Mouse (Mus musculus) forebrain, embryonic 14.5 days (tissue): ENCODE measurements around the gene Slc25a22. TPM values are rescaled to one million over a fixed set of nuclear protein-coding genes. Genes with fewer than 3 reads are reported as not detected.

Experiments
- ATAC-seq: fragments of 200-750 bp; cut with Nextera tagmentation; 2 replicates; pipeline ENCODE4 v1.8.0; 2017; ENCODE audit warnings: mild to moderate bottlenecking, moderate library complexity
- DNase-seq: peaks from one replicate; pipeline ENCODE4 v3.0.0-alpha.2; 2015; ENCODE audit warnings: low spot score
- H3K27ac ChIP-seq: fragments of 300-500 bp; sonication (generic); 2 replicates; pipeline ENCODE4 v1.5.1; 2014; ENCODE audit warnings: low read depth, mild to moderate bottlenecking, control low read depth, low read length, moderate library complexity
- H3K27me3 ChIP-seq: fragments of 300-500 bp; sonication (generic); replicated peaks from 2 replicates; pipeline ENCODE4 v1.6.1; 2014; ENCODE audit warnings: low read length, control low read depth, mixed read lengths; ENCODE audit not compliant: control insufficient read depth, insufficient read depth
- H3K36me3 ChIP-seq: fragments of 300-500 bp; sonication (generic); 2 replicates; pipeline ENCODE4 v1.6.1; 2014; ENCODE audit warnings: low read length, control low read depth; ENCODE audit not compliant: control insufficient read depth, insufficient read depth
- H3K4me1 ChIP-seq: fragments of 300-500 bp; sonication (generic); 2 replicates; pipeline ENCODE4 v1.6.1; 2014; ENCODE audit warnings: antibody characterized with exemption, low read length, control low read depth; ENCODE audit not compliant: control insufficient read depth, insufficient read depth
- H3K4me2 ChIP-seq: fragments of 300-500 bp; sonication (generic); 2 replicates; pipeline ENCODE4 v1.6.1; 2014; ENCODE audit warnings: mild to moderate bottlenecking, control low read depth, low read length
- H3K4me3 ChIP-seq: fragments of 300-500 bp; sonication (generic); 2 replicates; pipeline ENCODE4 v1.5.1; 2014; ENCODE audit warnings: low read depth, low read length, control low read depth
- H3K9ac ChIP-seq: fragments of 300-500 bp; sonication (generic); 2 replicates; pipeline ENCODE4 v1.6.1; 2014; ENCODE audit warnings: mild to moderate bottlenecking, low read length, control low read depth, moderate library complexity
- H3K9me3 ChIP-seq: fragments of 300-500 bp; sonication (generic); replicated peaks from 2 replicates; pipeline ENCODE4 v1.6.1; 2016; ENCODE audit warnings: low read length, control low read depth, mixed read lengths; ENCODE audit not compliant: control insufficient read depth
- WGBS: fragments of 180-500 bp; shearing (Covaris S2); extraction: QIAGEN DNeasy Blood & Tissue Kit; methylation state at CpG from one replicate; pipeline ENCODE4 v1.1.7; 2014; 5-methylcytosine and 5-hydroxymethylcytosine counted together
- polyA plus RNA-seq: library from polyadenylated mRNA; unstranded; fragments of >200 nt; fragmentation: Nextera tagmentation; extraction: Ambion mirVana; gene quantifications from 2 replicates; pipeline ENCODE4 v1.2.1, GENCODE M21; 2014

The Slc25a22 gene
- polyA plus RNA-seq, 1 experiment from 2014 or later = 56.0 TPM

DNA sequence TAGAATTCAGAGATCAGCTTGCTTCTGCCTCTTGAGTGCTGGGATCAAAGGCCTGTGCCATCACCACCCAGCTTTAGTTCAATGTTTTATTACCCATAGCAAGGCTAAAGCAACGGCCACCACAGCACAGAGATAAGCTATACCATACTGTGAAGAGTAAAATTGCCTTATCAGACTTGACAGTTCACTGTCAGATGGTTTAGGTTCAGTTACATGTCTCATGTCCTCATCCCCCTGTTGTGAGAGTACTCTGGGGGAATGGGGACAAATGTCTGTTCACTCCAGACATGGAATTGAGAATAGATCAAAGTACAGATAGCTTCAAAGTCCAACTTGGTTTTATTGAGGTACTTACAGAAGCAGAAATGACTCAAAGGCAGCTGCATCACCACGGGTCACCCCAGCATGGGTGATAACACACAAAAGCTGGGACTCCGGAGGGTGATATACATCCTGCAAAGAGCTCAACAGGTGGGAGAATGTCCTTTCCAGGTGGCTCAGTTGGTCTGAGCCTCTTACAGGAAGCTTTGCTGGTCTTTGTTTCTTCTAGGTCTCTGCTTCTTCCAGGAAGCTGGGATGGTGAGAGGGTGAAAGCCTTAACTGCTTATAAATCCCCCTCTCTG is 49.1 kb downstream of the Slc25a22 start:
- no peaks in the 10 kb centered on the region for H3K27me3 ChIP-seq
- no peak for ATAC-seq
- no peak overlapping the region for H3K9ac ChIP-seq
- no peak overlapping the region for H3K27ac ChIP-seq
- no peak overlapping the region for H3K4me3 ChIP-seq
- no peak for DNase-seq
- WGBS = 68% methylated on average over 3 of the region's 3 CpGs
- peaks cover 9% of the 10 kb centered on the region for H3K4me1 ChIP-seq
- H3K4me2 ChIP-seq = no peak overlapping the region
- no peaks in the 10 kb centered on the region for H3K36me3 ChIP-seq
- H3K9me3 ChIP-seq = no peaks in the 10 kb centered on the region

GRCm38 (mm10) chr7:141387807-141388486 is 49.7 kb downstream of the Slc25a22 start:
- Histone ChIP-seq H3K9ac (no peak overlapping the region), H3K4me2 (no peak overlapping the region), H3K27ac (no peak overlapping the region), H3K27me3 (no peaks in the 10 kb centered on the region), H3K4me1 (peaks cover 6% of the 10 kb centered on the region), H3K9me3 (no peaks in the 10 kb centered on the region), H3K36me3 (no peaks in the 10 kb centered on the region), H3K4me3 (no peak overlapping the region)
- DNase-seq = no peak
- WGBS = 52% methylated on average over 2 of the region's 2 CpGs
- ATAC-seq = no peak

- Histone ChIP-seq H3K27me3 (no peaks in the 10 kb centered on the region), H3K27ac (no peak overlapping the region), H3K4me1 (no peaks in the 10 kb centered on the region), H3K4me2 (no peak overlapping the region), H3K4me3 (no peak overlapping the region), H3K9me3 (no peaks in the 10 kb centered on the region), H3K36me3 (no peaks in the 10 kb centered on the region), H3K9ac (no peak overlapping the region)
- no peak for ATAC-seq
- no peak for DNase-seq
- 79% methylated on average over 4 of the region's 4 CpGs for WGBS
These were observed 56.4 kb downstream of the Slc25a22 start for GRCm38 (mm10) chr7:141381068-141381835.

Other genes with a start within 250 kb of the Slc25a22 start
- 70.2 and 96.3 TPM in 2 replicates for gene Hras, start 243.9 kb downstream of the Slc25a22 start, polyA plus RNA-seq
- 6.7 and 8.9 TPM in 2 replicates for gene Lrrc56, start 243.7 kb downstream of the Slc25a22 start, polyA plus RNA-seq
- gene Lmntd2, start 223.8 kb downstream of the Slc25a22 start, polyA plus RNA-seq = 0.94 and 0.95 TPM in 2 replicates
- gene Rassf7, start 222.0 kb downstream of the Slc25a22 start, polyA plus RNA-seq = 23.7 and 23.8 TPM in 2 replicates
- gene Phrf1, start 209.1 kb downstream of the Slc25a22 start, polyA plus RNA-seq = 64.2 and 78.8 TPM in 2 replicates
- gene Irf7, start 171.4 kb downstream of the Slc25a22 start, polyA plus RNA-seq = 0.97 and 1.0 TPM in 2 replicates
- gene Cdhr5, start 161.1 kb downstream of the Slc25a22 start, polyA plus RNA-seq = not detected in 2 replicates
- gene Sct, start 158.8 kb downstream of the Slc25a22 start, polyA plus RNA-seq = 1.5 and 2.6 TPM in 2 replicates
- 0.37 and 0.68 TPM in 2 replicates for gene Drd4, start 145.9 kb downstream of the Slc25a22 start, polyA plus RNA-seq
- 118 and 143 TPM in 2 replicates for gene Deaf1, start 110.2 kb downstream of the Slc25a22 start, polyA plus RNA-seq
- gene Tmem80, start 110.2 kb downstream of the Slc25a22 start, polyA plus RNA-seq = 39.1 and 41.0 TPM in 2 replicates
- gene Eps8l2, start 99.0 kb downstream of the Slc25a22 start, polyA plus RNA-seq = 0.25 and 0.67 TPM in 2 replicates
- gene Taldo1, start 45.7 kb downstream of the Slc25a22 start, polyA plus RNA-seq = 418 and 419 TPM in 2 replicates
- 41.7 and 43.4 TPM in 2 replicates for gene Gatd1, start 23.8 kb downstream of the Slc25a22 start, polyA plus RNA-seq
- 21.3 and 25.1 TPM in 2 replicates for gene Cend1, start 8.4 kb downstream of the Slc25a22 start, polyA plus RNA-seq
- gene Pidd1, start 6.1 kb upstream of the Slc25a22 start, polyA plus RNA-seq = 5.4 and 5.6 TPM in 2 replicates
- 740 and 845 TPM in 2 replicates for gene Rplp2, start 9.5 kb upstream of the Slc25a22 start, polyA plus RNA-seq
- 16.3 and 20.5 TPM in 2 replicates for gene Pnpla2, start 17.3 kb upstream of the Slc25a22 start, polyA plus RNA-seq
- 3.0 and 4.3 TPM in 2 replicates for gene Cracr2b, start 23.2 kb upstream of the Slc25a22 start, polyA plus RNA-seq
- gene Cd151, start 29.5 kb upstream of the Slc25a22 start, polyA plus RNA-seq = 56.8 and 60.4 TPM in 2 replicates
- 72.2 and 79.3 TPM in 2 replicates for gene Polr2l, start 37.2 kb upstream of the Slc25a22 start, polyA plus RNA-seq
- gene Tspan4, start 37.3 kb upstream of the Slc25a22 start, polyA plus RNA-seq = 29.9 and 30.9 TPM in 2 replicates
- gene Chid1, start 102.0 kb upstream of the Slc25a22 start, polyA plus RNA-seq = 32.7 and 37.1 TPM in 2 replicates
- gene Ap2a2, start 124.3 kb upstream of the Slc25a22 start, polyA plus RNA-seq = 72.4 and 83.6 TPM in 2 replicates
- gene Muc6, start 217.4 kb upstream of the Slc25a22 start, polyA plus RNA-seq = 0.09 and 0.16 TPM in 2 replicates